Mouse (Mus musculus): ENCODE measurements around the gene Slc16a6. TPM values are rescaled to one million over a fixed set of nuclear protein-coding genes. Genes with fewer than 3 reads are reported as not detected.

Slc16a6 gene
- total and polyA plus RNA-seq, 2 experiments: 1.4 to 2.2 TPM

GRCm38 (mm10) chr11:109434233-109434798 lies 39.1 kb downstream of the Slc16a6 start:
- Histone ChIP-seq H3K79me2 (ENCODE audit: control insufficient read depth, insufficient read depth, low read length) (no peaks in the 10 kb centered on the region), H3K9ac (ENCODE audit: low read depth, low read length) (no peak overlapping the region), H3K27me3 (ENCODE audit: control insufficient read depth, insufficient read depth, low read length) (no peaks in the 10 kb centered on the region), H3K4me3 (ENCODE audit: insufficient read depth, low read depth, low read length) (no peak overlapping the region), H3K4me1 (ENCODE audit: control insufficient read depth, insufficient read depth, low read length) (no peaks in the 10 kb centered on the region), H3K36me3 (ENCODE audit: control insufficient read depth, insufficient read depth, low read length) (peaks cover 16% of the 10 kb centered on the region), H3K27ac (replicated peaks; ENCODE audit: insufficient read depth, low read depth, low read length) (no peak overlapping the region)
- WGBS: 85% methylated on average over 16 of the region's 16 CpGs
- no peak for DNase-seq (ENCODE audit: extremely low read depth, low read depth, low spot score)
- TF ChIP-seq CTCF (IDR thresholded peaks at IDR 0.05; ENCODE audit: low read depth, low read length) (no peak), POLR2A (IDR thresholded peaks at IDR 0.05; ENCODE audit: extremely low read depth, insufficient read depth, low read length) (no peak)

GRCm38 (mm10) chr11:109427353-109427752 lies 46.0 kb downstream of the Slc16a6 start:
- TF ChIP-seq POLR2A (IDR thresholded peaks at IDR 0.05; ENCODE audit: extremely low read depth, insufficient read depth, low read length): no peak
- no peak for TF ChIP-seq CTCF (IDR thresholded peaks at IDR 0.05; ENCODE audit: low read depth, low read length)
- Histone ChIP-seq H3K9ac (ENCODE audit: low read depth, low read length) (no peak overlapping the region), H3K27me3 (ENCODE audit: control insufficient read depth, insufficient read depth, low read length) (no peaks in the 10 kb centered on the region), H3K79me2 (ENCODE audit: control insufficient read depth, insufficient read depth, low read length) (no peaks in the 10 kb centered on the region), H3K4me3 (ENCODE audit: insufficient read depth, low read depth, low read length) (no peak overlapping the region), H3K36me3 (ENCODE audit: control insufficient read depth, insufficient read depth, low read length) (peaks cover 10% of the 10 kb centered on the region), H3K27ac (replicated peaks; ENCODE audit: insufficient read depth, low read depth, low read length) (no peak overlapping the region), H3K4me1 (ENCODE audit: control insufficient read depth, insufficient read depth, low read length) (peaks cover 2% of the 10 kb centered on the region; the same call in 1 of the 2 replicates)
- no peak for DNase-seq (ENCODE audit: extremely low read depth, low read depth, low spot score)
- 96% methylated on average over 5 of the region's 5 CpGs for WGBS

GRCm38 (mm10) chr11:109426272-109426586 lies 47.2 kb downstream of the Slc16a6 start:
- TF ChIP-seq POLR2A (IDR thresholded peaks at IDR 0.05; ENCODE audit: extremely low read depth, insufficient read depth, low read length) (no peak), CTCF (IDR thresholded peaks at IDR 0.05; ENCODE audit: low read depth, low read length) (no peak)
- H3K9ac ChIP-seq (ENCODE audit: low read depth, low read length): peak overlapping the region; percentile 72

GRCm38 (mm10) chr11:109425392-109426271 lies 47.8 kb downstream of the Slc16a6 start, which contains the start of gene Amz2:
TSS of gene Amz2 (plus strand) at chr11:109425946.
- TF ChIP-seq POLR2A (IDR thresholded peaks at IDR 0.05; ENCODE audit: extremely low read depth, insufficient read depth, low read length) (peak; percentile 81), CTCF (IDR thresholded peaks at IDR 0.05; ENCODE audit: low read depth, low read length) (peak; percentile 90)

More at GRCm38 (mm10) chr11:109426272-109426586, 47.2 kb downstream of the Slc16a6 start:
- DNase-seq (ENCODE audit: extremely low read depth, low read depth, low spot score): no peak
- peak overlapping the region; percentile 68 for H3K4me3 ChIP-seq (ENCODE audit: insufficient read depth, low read depth, low read length)
- WGBS: 1% methylated on average over 11 of the region's 11 CpGs
- H3K79me2 ChIP-seq (ENCODE audit: control insufficient read depth, insufficient read depth, low read length): no peaks in the 10 kb centered on the region
- no peaks in the 10 kb centered on the region for H3K27me3 ChIP-seq (ENCODE audit: control insufficient read depth, insufficient read depth, low read length)
- peaks cover 2% of the 10 kb centered on the region; the same call in 1 of the 2 replicates for H3K4me1 ChIP-seq (ENCODE audit: control insufficient read depth, insufficient read depth, low read length)
- peak overlapping the region; percentile 21; the same call in 1 of the 2 replicates for H3K27ac ChIP-seq (replicated peaks; ENCODE audit: insufficient read depth, low read depth, low read length)
- peaks cover 10% of the 10 kb centered on the region for H3K36me3 ChIP-seq (ENCODE audit: control insufficient read depth, insufficient read depth, low read length)

GRCm38 (mm10) chr11:109423294-109423693 lies 50.1 kb downstream of the Slc16a6 start:
- Histone ChIP-seq H3K4me3 (ENCODE audit: insufficient read depth, low read depth, low read length) (no peak overlapping the region), H3K27me3 (ENCODE audit: control insufficient read depth, insufficient read depth, low read length) (no peaks in the 10 kb centered on the region), H3K9ac (ENCODE audit: low read depth, low read length) (no peak overlapping the region), H3K36me3 (ENCODE audit: control insufficient read depth, insufficient read depth, low read length) (no peaks in the 10 kb centered on the region), H3K79me2 (ENCODE audit: control insufficient read depth, insufficient read depth, low read length) (no peaks in the 10 kb centered on the region), H3K4me1 (ENCODE audit: control insufficient read depth, insufficient read depth, low read length) (peaks cover 2% of the 10 kb centered on the region; the same call in 1 of the 2 replicates), H3K27ac (replicated peaks; ENCODE audit: insufficient read depth, low read depth, low read length) (no peak overlapping the region)
- WGBS: 27% methylated on average over 1 of the region's 1 CpGs
- no peak for TF ChIP-seq CTCF (IDR thresholded peaks at IDR 0.05; ENCODE audit: low read depth, low read length)
- no peak for TF ChIP-seq POLR2A (IDR thresholded peaks at IDR 0.05; ENCODE audit: extremely low read depth, insufficient read depth, low read length)
- DNase-seq (ENCODE audit: extremely low read depth, low read depth, low spot score): no peak

More at GRCm38 (mm10) chr11:109425392-109426271, 47.8 kb downstream of the Slc16a6 start, which contains the start of gene Amz2:
- Histone ChIP-seq H3K27me3 (ENCODE audit: control insufficient read depth, insufficient read depth, low read length) (no peaks in the 10 kb centered on the region), H3K9ac (ENCODE audit: low read depth, low read length) (peak within 1 kb of the TSS; percentile 72), H3K4me1 (ENCODE audit: control insufficient read depth, insufficient read depth, low read length) (peaks cover 2% of the 10 kb centered on the region; the same call in 1 of the 2 replicates), H3K4me3 (ENCODE audit: insufficient read depth, low read depth, low read length) (peak within 1 kb of the TSS; percentile 68), H3K36me3 (ENCODE audit: control insufficient read depth, insufficient read depth, low read length) (peaks cover 6% of the 10 kb centered on the region), H3K27ac (replicated peaks; ENCODE audit: insufficient read depth, low read depth, low read length) (peak within 1 kb of the TSS; percentile 21; the same call in 1 of the 2 replicates), H3K79me2 (ENCODE audit: control insufficient read depth, insufficient read depth, low read length) (no peaks in the 10 kb centered on the region)
- DNase-seq (ENCODE audit: extremely low read depth, low read depth, low spot score): peak; percentile 93
- WGBS: under 1% methylated on average over 65 of the region's 65 CpGs

Data from liver, adult 2 months (tissue).